Mouse (Mus musculus) megakaryocyte, embryonic 14.5 days (primary cell): ENCODE data around the gene Mturn. TPM values are rescaled to one million over a fixed set of nuclear protein-coding genes. Genes with fewer than 3 reads are reported as not detected.
A peak's percentile ranks its signal among the peaks of the same experiment; 100 is the strongest.

Experiments used
- H3K27me3 ChIP-seq: replicated peaks from 2 replicates; pipeline ENCODE3; 2012; ENCODE audit warnings: inconsistent platforms
- H3K36me3 ChIP-seq: replicated peaks from 2 replicates; pipeline ENCODE3; 2012; ENCODE audit warnings: low read length, inconsistent platforms, mixed read lengths
- H3K4me1 ChIP-seq: 2 replicates; pipeline ENCODE4 v1.6.1; 2012; ENCODE audit warnings: inconsistent platforms
- H3K4me3 ChIP-seq: replicated peaks from 2 replicates; pipeline ENCODE3; 2012; ENCODE audit warnings: moderate library complexity, mild to moderate bottlenecking, inconsistent platforms
- H3K9me3 ChIP-seq: 2 replicates; pipeline ENCODE4 v1.6.1; 2012; ENCODE audit warnings: inconsistent platforms
- FLI1 ChIP-seq: IDR thresholded peaks from 2 replicates; pipeline ENCODE4 v1.6.1; 2012; ENCODE audit warnings: low read length, inconsistent platforms, mixed read lengths
- GATA1 ChIP-seq: IDR thresholded peaks from 3 replicates; pipeline ENCODE4 v1.6.1; 2012; ENCODE audit warnings: mixed read lengths, low read length, inconsistent platforms, borderline replicate concordance
- polyA plus RNA-seq: library from polyadenylated mRNA; stranded (reverse); fragments of >175 nt; gene quantifications from 2 replicates; pipeline ENCODE4 v1.2.3, GENCODE M21; 2012; ENCODE audit warnings: low replicate concordance; ENCODE audit not compliant: insufficient read depth

The Mturn gene
- 0.16 TPM in 1 of 2 replicates, not detected in the other for polyA plus RNA-seq

DNA sequence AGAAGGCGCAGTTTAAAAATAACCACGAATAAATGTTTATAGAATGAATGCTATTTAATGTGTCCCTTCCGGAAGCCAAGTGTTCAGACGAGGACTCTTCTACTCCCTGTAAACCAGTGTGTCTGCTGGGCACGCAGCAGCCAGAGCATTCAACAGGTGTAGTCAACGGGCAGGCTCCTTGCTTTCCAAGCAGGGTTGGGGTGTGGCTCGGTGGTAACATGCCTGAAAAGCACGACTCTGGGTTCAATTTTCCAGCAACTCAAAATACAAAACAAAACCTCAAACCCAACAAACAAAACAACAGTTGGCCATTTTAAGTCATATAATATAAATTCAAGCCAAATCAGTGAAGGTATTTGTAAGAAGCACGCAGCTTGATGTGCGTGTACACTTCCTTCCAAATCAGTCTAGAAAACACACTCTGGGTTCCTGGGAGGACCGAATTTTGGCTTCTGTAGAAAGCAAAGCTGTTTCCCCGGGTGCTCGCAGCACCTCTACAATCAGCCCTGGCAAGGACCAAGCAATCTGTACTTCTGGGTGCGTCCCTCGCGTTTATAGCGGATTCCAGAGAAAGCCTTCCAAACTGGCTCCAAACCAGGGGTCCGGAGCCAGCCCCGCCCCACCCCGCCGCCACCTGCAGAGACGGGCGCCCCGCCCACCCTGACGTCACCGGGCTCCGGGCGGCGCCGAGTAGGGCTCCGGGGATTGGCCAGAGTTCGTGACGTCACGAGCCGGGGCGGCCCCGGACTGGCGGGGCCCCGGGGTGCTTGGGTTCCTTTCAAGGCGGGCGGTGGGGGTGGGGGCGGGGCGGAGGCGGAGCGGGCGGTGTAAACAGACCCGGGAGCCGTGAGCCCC lies at the start of gene Mturn:
Gene Mturn, plus strand, starts transcription at position 734 of the 855 bp plus-strand sequence.
- Histone ChIP-seq H3K4me3 (peak within 1 kb of the TSS; percentile 99), H3K9me3 (0 out of 2 replicates have a peak, but pooled peaks cover 8% of the 10 kb centered on the region), H3K36me3 (no peaks in the 10 kb centered on the region), H3K4me1 (peaks cover 44% of the 10 kb centered on the region), H3K27me3 (peaks cover 57% of the 10 kb centered on the region)
- no peak for TF ChIP-seq GATA1

DNA sequence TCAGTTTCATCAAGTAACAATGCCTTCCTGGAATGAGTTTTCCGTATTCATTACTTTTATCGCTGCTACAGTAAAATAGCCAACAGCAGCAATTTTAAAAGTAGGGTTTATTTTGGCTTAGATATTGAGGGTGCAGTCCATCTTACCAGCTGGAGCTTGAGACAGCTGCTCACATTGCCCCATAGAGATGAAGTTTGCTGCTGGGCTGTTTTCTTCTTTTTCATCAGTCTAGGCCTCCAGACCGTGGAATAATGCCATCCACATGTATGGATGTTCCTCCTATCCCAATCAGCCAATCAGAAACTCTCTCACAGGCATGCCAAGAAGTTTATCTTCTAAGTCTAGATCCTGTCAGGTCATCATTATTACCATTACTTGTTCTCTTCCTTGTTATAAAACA lies 41.5 kb upstream of the Mturn start:
- Histone ChIP-seq H3K36me3 (no peaks in the 10 kb centered on the region), H3K4me3 (no peak overlapping the region), H3K9me3 (no peaks in the 10 kb centered on the region), H3K4me1 (no peaks in the 10 kb centered on the region), H3K27me3 (peaks cover 1% of the 10 kb centered on the region)
- TF ChIP-seq GATA1 (no peak), FLI1 (no peak)

GRCm38 (mm10) chr6:54641953-54642352 lies 39.5 kb upstream of the Mturn start:
- Histone ChIP-seq H3K4me1 (no peaks in the 10 kb centered on the region), H3K9me3 (no peaks in the 10 kb centered on the region)

DNA sequence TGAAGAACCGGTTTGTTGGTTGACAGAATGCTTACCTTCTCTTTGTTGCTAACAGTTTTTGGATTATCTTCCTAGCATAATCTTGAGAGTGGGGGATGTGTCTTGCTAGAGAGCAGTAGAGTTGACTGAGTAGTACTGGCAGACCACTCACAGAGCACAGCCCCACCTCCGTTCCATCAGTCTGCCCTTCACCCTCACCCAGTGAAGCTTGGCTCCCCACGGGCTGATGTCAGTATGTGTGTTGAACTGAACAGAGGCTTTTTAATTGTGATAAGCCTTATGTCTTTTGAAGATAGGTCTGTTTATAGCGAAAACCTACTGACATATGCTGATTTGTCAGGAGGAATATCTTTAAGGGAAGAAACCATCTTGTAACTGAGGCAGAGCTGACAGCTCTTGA lies 38.2 kb upstream of the Mturn start:
- no peaks in the 10 kb centered on the region for H3K36me3 ChIP-seq
- no peaks in the 10 kb centered on the region for H3K9me3 ChIP-seq
- no peak for TF ChIP-seq FLI1
- TF ChIP-seq GATA1: no peak
- H3K4me3 ChIP-seq: no peak overlapping the region
- peaks cover 5% of the 10 kb centered on the region for H3K27me3 ChIP-seq
- no peaks in the 10 kb centered on the region for H3K4me1 ChIP-seq

More at GRCm38 (mm10) chr6:54641953-54642352, 39.5 kb upstream of the Mturn start:
- TF ChIP-seq GATA1 (no peak), FLI1 (no peak)
- H3K36me3 ChIP-seq: no peaks in the 10 kb centered on the region
- H3K4me3 ChIP-seq: no peak overlapping the region
- peaks cover 5% of the 10 kb centered on the region for H3K27me3 ChIP-seq

GRCm38 (mm10) chr6:54655471-54656095 lies 25.8 kb upstream of the Mturn start:
- Histone ChIP-seq H3K4me3 (no peak overlapping the region), H3K9me3 (no peaks in the 10 kb centered on the region), H3K4me1 (peaks cover 4% of the 10 kb centered on the region), H3K36me3 (no peaks in the 10 kb centered on the region), H3K27me3 (peaks cover 11% of the 10 kb centered on the region)
- TF ChIP-seq FLI1: no peak

GRCm38 (mm10) chr6:54657861-54658260 lies 23.6 kb upstream of the Mturn start:
- Histone ChIP-seq H3K4me1 (peaks cover 4% of the 10 kb centered on the region), H3K4me3 (no peak overlapping the region)
- TF ChIP-seq GATA1 (no peak), FLI1 (no peak)

DNA sequence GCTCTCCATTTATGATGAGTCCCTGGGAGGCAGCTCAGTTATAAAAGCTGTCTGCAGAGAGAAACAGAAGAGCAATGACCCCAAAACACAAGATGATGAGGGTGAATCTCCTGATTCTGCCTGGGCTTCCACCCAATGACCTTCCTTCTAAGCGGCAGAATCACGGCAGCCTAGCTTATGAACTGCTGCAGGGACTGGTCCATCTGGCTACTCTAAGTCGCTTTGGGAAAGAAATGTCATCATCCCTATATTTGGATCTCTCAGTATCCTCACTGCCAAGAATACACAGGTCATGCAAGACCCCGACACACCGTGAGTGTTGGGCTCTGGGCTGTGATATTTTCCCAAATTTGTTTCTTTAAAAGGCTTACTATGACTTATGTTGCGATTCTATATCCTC lies 11.6 kb upstream of the Mturn start:
- no peak for TF ChIP-seq GATA1
- no peak for TF ChIP-seq FLI1
- no peaks in the 10 kb centered on the region for H3K4me1 ChIP-seq
- H3K36me3 ChIP-seq: no peaks in the 10 kb centered on the region
- H3K9me3 ChIP-seq: peaks cover 23% of the 10 kb centered on the region
- H3K27me3 ChIP-seq: peaks cover 29% of the 10 kb centered on the region
- no peak overlapping the region for H3K4me3 ChIP-seq

More at GRCm38 (mm10) chr6:54657861-54658260, 23.6 kb upstream of the Mturn start:
- Histone ChIP-seq H3K36me3 (no peaks in the 10 kb centered on the region), H3K27me3 (peaks cover 9% of the 10 kb centered on the region), H3K9me3 (no peaks in the 10 kb centered on the region)

GRCm38 (mm10) chr6:54672901-54673300 lies 8.5 kb upstream of the Mturn start:
- H3K9me3 ChIP-seq: peaks cover 18% of the 10 kb centered on the region
- TF ChIP-seq GATA1: no peak
- TF ChIP-seq FLI1: no peak
- peaks cover 29% of the 10 kb centered on the region for H3K27me3 ChIP-seq
- no peaks in the 10 kb centered on the region for H3K4me1 ChIP-seq
- H3K36me3 ChIP-seq: no peaks in the 10 kb centered on the region
- H3K4me3 ChIP-seq: no peak overlapping the region

DNA sequence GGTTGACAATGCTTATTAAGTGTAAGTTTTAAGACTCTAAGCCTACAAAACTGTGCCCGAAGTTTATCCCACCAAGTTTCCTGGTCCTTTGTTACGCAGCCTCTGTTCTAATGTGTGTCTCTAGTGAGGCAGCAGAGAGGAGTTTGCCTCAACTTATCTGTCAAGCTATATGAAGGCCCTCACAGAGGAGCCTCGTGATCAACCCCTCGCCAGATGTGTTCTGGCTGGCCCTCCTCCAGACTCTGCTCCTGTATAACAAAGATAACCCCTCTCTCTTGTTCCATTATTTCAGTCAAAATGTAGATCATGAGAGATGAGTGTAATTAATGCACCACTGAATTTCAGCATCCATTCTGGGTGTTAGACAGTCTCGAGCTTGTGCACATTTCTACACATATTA lies 1.7 kb upstream of the Mturn start:
- Histone ChIP-seq H3K4me1 (peaks cover 30% of the 10 kb centered on the region), H3K27me3 (peaks cover 49% of the 10 kb centered on the region), H3K4me3 (no peak overlapping the region), H3K36me3 (no peaks in the 10 kb centered on the region), H3K9me3 (peaks cover 8% of the 10 kb centered on the region; the same call in 1 of the 2 replicates)
- no peak for TF ChIP-seq GATA1
